Mouse (Mus musculus) lung, postnatal 10 days (tissue): ENCODE results near the gene Mapk1ip1.

ENCODE experiments used
- DNase-seq: peaks from one replicate; pipeline ENCODE4 v3.0.0; 2021

Mapk1ip1 gene

GRCm38 (mm10) chr7:138845544-138846391 is at the start of gene Mapk1ip1, which contains the start of gene Ppp2r2d:
Gene Mapk1ip1 (minus strand): TSS chr7:138846273.
Gene Ppp2r2d (plus strand): TSS chr7:138846079.
- peak; percentile 98 for DNase-seq

DNA sequence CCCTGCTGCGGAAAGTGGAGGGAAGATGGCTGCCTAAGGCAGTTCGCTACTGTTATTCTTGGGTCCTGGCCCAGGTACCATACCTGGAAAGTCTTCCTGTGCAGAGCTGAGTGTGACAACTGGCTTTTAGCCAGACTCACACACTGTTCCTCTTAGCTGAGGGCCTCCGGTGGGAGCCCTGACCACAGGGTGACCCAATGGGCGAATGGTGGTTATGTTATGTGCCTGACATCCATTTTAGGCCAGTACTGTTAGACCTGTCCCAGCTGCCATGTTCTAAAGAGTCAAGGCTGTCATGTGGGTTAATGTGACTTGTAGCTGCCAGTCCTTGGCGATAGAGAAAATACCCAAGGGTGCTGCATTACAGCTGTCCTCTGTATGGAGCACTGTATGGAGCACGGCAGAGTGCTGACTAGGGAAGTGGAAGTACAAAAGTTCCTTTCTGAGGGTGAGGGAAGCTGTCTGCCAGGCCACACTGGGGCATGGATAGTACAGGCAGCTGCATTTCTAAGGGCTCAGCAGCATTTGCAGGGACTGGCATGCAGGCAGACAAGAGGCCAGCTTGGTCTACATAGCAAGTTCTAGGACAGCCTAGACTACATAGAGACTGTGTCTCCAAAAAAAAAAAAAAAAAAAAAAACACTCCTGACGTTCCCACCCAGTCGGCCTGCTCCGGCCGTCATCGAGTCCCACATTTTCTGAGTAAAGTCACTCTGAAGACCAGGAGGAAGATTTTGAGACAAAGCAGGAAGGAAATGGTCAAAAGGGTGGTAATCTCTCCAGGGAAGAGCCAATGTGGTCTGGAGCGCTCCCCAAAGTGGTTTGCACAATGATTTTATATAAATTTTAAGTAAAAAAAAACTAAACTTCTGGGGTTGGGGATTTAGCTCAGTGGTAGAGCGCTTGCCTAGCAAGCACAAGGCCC is 39.6 kb upstream of the Mapk1ip1 start:
- DNase-seq, result no peak

GRCm38 (mm10) chr7:138883724-138884123 is 37.7 kb upstream of the Mapk1ip1 start:
- no peak for DNase-seq

DNA sequence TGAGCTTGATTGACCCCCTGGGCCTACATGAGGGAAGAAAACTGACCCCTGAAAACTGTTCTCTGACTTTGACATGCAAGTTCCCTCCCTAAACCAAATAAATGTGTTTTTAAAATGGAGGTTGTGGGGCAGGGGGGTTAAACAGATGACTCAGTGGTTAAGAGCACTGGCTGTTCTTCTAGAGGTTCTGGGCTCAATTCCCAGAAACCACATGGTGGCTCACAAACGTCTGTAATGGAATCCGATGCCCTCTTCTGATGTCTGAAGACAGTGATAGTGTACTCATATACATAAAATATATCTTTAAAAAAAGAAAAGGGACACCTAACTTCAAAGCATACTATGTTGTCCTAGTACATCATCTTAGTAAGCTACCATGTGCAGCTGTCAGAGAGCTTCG is 29.0 kb upstream of the Mapk1ip1 start:
- DNase-seq, result no peak

- no peak for DNase-seq
Measured at GRCm38 (mm10) chr7:138872956-138873355, 26.9 kb upstream of the Mapk1ip1 start.

DNA sequence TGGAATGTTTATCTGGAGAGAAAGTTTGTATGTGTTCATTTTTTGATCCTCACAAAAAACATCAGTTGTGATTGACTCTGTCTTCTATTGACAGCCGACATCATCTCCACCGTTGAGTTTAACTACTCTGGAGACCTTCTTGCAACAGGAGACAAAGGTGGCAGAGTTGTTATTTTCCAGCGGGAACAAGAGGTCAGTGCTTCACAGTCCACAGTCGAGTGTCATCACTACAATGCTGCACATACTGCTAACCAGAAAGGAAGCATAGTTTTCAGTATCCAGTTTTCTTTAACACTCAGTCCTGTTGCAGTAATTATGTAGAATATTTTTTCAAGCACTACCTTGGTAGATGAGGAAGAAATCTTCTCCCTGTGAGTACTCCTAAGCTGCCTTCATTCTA is 22.2 kb upstream of the Mapk1ip1 start:
- no peak for DNase-seq

DNA sequence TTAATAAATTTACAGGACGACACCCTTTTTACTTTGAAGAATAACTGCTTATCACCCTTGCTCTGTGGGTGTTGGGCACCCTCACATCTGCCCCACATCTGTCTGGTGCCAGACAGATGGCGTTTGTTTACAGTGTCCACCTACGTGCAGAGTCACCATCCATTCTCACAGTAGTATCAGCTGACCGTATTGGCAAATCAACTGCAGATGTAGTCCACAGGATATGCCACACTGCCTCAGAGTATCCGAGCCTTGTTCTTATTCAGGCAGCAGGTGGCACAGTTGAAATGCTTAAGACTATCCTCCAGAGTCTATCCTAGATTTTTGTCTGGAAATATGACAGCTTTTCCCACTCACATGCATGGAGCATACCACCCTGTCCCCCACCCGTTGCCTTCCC is 21.2 kb upstream of the Mapk1ip1 start:
- no peak for DNase-seq

- DNase-seq, result no peak
Measured at GRCm38 (mm10) chr7:138864776-138865175, 18.7 kb upstream of the Mapk1ip1 start.

DNA sequence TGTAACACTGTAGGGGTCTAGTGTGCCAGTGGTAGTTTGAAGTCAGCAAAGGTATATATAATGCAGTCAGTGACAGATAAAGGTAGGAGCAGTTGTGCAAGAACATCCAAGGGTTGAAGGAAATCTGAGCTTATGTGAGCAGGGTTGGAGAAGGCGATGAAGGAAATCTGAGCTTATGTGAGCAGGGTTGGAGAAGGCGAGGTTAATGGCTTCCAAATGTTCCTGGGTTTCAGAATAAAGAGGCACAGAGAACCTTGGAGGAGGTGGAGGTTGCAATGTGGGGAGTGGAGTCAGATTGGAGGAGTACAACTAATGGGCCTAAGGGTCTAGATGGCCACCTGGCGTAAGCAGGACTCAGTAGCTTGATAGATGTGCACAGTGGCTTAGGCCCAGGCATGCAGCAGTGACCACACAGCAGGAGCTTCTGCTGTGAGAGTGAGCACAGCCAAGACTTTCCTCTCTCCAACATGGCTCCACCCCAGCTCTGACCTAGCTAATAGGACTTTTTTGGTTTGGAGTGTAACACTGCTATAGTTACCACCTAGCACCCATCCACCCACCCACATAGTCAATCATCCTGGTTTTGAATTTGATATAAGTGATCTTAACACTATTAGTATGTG is 18.0 kb upstream of the Mapk1ip1 start:
- no peak for DNase-seq

- no peak for DNase-seq
Measured at GRCm38 (mm10) chr7:138856670-138857069, 10.6 kb upstream of the Mapk1ip1 start.

DNA sequence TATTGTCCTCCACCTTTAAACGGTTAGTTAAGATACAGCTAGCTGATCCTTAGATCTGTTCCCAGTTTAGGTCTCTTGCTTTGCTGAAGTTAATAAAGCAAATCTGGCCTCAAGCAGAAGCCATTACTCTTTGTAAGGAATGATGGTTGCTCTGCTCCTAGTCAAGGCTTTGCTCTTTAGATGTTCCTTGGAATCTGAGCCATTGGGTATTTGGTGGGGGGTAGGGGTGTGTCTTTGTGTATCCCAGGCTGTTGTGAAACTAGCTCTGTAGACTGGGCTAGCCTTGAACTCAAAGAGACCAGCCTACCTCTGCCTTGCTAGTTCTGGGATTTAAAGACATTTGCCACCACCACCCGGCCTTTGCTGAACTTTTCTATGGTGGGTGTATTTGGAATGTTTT is 8.1 kb upstream of the Mapk1ip1 start:
- DNase-seq, result no peak

DNA sequence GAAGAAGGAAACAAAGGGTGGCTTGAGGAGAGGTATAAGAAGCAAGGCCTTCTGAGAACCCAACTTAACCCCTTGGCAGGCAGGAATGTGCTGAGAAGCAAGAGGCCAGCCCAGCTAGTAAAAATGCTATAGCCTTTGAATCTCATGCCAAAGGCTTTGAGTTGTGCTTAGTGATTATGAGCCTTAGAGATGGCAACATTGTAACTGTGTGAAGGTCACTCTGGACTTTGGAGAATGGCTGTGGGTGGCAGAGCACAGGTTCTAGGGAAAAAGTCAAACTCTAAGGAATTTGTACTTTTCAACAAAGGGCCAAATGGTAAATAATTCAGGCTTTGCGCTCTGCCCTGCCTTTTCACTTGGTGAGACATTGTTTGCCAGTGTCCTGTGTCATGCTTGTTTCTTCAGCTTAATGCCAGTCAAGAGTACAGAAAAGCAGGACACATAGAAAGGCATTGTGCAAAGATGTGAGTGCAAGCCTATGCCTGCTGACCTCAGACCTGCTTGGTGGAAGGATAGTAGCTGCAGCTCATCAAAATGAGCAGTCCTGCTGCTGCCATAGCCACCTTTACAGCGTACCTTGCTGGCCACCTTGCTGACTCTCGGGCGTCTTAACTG is 7.5 kb upstream of the Mapk1ip1 start:
- DNase-seq, result no peak

GRCm38 (mm10) chr7:138850083-138850482 is 4.0 kb upstream of the Mapk1ip1 start:
- no peak for DNase-seq

- no peak for DNase-seq
Measured at GRCm38 (mm10) chr7:138848028-138848920, 2.2 kb upstream of the Mapk1ip1 start.

DNA sequence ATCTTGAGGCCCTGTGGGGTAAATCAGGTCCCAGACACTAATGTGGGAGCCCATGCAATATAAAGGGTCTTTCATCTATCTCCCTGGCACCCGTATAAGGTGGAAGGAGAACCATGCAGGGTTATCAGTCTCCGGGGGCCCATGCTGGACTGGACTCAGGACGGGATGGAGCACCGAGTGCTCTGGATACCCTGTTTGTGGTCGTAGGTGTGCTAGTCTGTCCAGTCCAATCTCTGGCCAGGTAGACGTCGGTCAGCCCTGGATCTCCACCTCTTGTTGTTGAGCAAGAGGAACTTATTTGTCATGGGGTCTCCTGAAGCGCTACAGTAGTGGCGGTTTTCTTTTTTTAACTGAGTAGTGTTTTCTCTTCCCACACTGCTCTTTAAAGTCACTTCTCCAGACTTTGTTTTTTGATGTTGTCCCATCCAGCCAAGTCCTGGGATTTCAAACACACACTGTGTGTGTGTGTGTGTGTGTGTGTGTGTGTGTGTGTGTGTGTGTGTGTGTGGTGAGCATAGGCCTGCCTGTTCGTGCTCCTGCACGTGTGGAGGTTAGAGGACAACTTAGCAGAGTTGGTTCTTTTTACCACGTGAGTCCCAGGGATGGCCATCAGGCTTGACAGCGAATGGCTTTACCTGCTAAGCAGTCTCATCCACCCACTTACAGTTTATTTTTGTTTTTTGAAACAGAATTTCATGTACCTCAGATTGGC is 1.4 kb upstream of the Mapk1ip1 start:
- DNase-seq, result no peak

- DNase-seq, result no peak
Measured at GRCm38 (mm10) chr7:138846502-138846991, 474 bp upstream of the Mapk1ip1 start.

DNA sequence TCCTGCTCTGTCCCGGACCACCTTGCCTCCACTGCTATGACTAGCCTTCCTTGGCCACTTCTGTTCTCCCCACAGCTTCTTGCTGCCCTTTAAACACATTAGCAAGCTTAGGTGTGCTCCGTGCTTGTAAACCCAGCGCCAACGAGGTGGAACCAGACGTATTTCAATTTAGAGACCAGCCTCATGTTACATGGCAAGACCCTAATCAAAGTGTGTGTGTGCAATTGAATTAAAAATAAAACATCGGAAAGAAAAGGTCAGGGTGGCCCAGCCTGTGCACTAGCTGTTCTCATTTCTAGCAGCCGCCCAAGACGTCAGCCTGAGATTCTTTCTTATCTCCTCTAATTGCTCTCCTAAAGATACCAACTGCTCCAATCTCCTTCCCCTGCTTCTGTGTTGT is 962 bp downstream of the Mapk1ip1 start:
- no peak for DNase-seq

- DNase-seq, result no peak
Measured at GRCm38 (mm10) chr7:138843421-138843820, 2.7 kb downstream of the Mapk1ip1 start.

DNA sequence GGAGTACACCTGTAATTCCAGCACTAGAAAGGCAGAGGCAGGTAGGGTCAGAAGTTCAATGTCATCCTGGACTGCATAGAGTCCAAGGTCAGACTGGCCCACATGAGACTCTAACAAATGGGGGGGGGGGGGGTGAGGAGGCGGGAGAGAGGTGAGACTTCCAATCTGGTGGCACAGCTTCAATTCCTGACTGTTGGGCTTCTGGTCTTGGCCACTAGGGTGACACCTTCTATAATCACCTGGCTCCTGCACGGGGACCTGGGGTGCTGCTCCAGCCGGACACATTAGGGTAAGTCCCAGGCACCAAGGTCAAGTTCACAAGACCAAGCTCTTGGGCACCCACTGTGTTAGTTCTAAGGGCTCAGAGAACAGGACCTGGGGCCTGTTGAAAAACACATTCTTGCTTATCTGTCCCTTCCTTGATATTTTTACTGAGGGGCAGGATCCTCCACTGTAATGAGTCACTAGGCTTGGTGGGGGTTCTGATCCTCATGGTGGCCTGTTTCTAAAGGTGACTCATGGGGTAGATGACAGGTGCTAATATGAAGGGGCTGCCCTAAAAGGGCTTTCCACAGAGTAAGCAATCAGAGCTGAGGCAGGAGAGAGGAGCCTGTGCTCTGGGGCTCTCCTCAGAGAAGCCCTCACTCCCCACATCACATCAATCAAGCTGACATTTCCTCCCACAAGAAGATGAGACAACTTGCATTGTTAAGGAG is 4.5 kb downstream of the Mapk1ip1 start:
- no peak for DNase-seq

DNA sequence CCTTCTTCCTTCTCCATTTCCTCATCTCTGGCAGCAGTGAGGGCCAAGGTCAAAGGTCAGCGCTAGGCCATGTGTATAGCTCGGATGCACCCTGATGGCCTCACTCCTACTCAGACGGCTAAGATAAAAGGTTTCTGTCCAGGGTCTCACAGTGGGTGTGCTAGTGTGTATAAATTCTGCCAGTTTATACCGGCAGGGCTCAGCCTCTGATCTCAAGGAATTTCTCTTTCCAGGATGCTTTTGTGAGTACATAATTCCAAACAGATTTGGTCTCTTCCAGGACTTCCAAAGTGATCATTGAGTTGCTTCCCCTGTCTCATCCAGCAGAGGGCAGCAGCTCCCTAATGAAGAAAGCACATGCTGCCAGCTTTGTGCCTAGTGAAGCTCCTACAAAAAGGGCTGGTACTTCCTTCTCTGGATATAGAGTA is 5.5 kb downstream of the Mapk1ip1 start:
- DNase-seq, result peak; percentile 88
